Mouse (Mus musculus) brown adipose tissue, adult 24 weeks (tissue): ENCODE measurements at regions not wholly inside any gene's neighbourhood (a gene's known extent, or its start where the extent isn't known, plus 50 kb on each side); places are given as distances from the start of the nearest gene placed in this dataset.
A peak's percentile ranks its signal among the peaks of the same experiment; 100 is the strongest.

Experiments used
- H3K27ac ChIP-seq: fragments of 200-500 bp; replicated peaks from 2 replicates; pipeline ENCODE4 v1.5.1; 2012; ENCODE audit warnings: low read depth, mild to moderate bottlenecking, low read length
- H3K4me1 ChIP-seq: fragments of 200-500 bp; 2 replicates; pipeline ENCODE4 v1.6.1; 2012; ENCODE audit warnings: low read length, mixed read lengths; ENCODE audit not compliant: control insufficient read depth, insufficient read depth, insufficient read length
- H3K4me3 ChIP-seq: fragments of 200-500 bp; 2 replicates; pipeline ENCODE4 v1.5.1; 2012; ENCODE audit warnings: low read depth, mild to moderate bottlenecking, low read length, moderate library complexity; ENCODE audit not compliant: insufficient read depth

DNA sequence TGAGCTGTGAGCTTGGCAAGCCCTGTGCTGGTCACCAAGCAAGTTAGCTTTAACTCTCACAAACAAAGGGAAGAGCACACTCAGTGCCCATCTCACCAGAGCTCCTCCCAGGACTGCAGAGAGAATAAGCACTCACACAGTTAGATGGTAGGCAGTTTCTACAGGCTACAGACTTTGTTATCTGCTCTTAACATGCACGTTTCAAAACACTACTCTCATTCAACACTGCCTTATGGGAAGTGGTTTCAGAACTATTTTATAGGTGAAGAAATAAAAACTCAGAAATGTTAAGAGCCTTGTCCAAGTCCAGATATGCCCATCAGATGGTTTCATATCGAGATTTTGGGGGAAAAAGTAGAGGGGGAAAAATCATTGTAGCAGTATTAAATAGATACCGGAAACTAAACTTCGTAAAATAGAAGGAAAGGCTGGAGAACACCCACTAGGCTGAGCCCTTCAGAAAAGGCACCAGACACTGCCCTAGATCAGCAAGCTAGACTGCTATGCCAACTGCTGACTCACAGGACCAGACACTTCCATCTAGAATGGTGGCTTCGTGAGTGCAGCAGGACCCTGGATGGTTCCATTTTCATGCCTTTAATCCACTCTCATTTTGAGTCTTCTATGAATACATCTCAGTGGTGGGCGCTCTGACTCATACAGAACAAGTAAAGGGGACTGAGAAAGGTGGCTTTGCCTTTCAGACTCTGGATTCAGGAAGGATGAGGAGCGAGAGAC is 51.3 kb upstream of the Serbp1 start:
- no peak overlapping the region for H3K27ac ChIP-seq

DNA sequence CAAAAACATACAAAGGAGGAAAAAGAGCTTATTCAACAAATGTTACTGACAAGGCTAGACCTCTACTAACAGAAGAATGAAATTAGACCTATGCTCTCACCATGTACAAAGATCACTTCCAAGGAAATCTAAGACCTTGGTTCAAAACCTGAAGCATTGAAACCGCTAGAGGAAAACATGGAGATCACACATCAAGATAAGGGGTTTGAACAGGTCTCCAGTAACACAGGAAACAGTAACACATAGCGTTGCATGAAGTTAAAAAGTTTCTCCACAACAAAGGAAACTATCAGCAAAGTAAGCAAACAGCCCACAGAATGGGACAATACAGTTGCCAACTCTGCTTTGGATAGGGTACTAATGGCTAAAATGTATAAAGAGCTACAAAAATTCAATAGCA is 53.3 kb upstream of the Serbp1 start:
- Histone ChIP-seq H3K4me1 (no peaks in the 10 kb centered on the region), H3K27ac (no peak overlapping the region), H3K4me3 (no peak overlapping the region)

More for the DNA sequence above, 51.3 kb upstream of the Serbp1 start:
- no peaks in the 10 kb centered on the region for H3K4me1 ChIP-seq
- H3K4me3 ChIP-seq: no peak overlapping the region

DNA sequence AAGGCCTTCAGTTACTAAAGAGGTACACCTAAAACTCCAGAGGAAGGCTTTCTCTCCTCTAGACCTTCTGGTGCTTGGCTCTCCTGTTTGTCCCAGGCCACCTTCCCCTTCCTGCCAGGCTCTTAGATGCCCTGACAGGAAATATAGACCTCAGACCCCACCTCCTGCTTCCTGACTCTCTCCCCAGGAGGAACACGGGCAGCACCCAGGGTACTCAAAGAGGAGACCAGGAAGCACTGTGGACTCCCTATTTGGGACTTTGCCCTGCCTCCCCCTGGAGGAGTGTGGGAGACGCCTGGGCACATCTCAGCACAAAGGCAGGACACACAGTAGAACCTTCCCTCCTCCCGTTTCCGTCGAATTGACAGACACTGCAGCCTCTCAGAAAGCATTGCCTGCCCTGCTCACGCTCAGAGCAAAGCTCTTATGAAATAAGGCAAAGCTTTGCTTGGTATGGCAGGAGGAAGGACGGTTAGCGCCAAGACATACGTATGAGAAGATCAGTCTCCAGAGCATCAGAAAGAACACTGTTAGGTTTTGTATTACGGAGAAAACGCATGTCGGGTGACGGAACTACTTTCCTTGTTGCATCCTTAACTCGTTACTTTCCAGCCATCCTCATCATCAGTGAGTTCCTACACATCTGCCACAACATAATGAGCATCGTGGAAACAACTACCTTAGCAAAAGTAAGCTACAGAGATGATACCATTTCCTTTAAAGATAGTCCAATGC is 54.3 kb upstream of the Serbp1 start:
- H3K4me3 ChIP-seq: no peak overlapping the region
- no peaks in the 10 kb centered on the region for H3K4me1 ChIP-seq
- no peak overlapping the region for H3K27ac ChIP-seq

DNA sequence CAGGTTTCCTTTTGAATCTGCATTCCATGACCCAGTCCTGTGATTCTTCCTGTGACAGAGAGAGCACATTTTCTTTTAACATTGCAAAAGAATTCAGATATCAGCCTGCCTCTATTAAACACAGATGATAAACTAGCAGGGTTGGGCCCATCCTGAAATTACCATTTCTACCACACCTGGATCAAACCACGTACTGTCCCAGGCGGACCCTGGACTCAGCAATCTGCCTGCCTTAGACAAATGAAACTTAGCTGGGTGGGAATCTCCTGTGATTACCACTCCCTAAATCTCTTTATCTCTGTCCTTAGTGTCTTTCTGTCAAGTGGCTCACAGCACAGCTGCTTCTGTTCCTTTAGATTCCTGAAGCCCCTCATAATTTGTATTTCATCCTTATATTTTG is 55.5 kb upstream of the Serbp1 start:
- no peaks in the 10 kb centered on the region for H3K4me1 ChIP-seq
- no peak overlapping the region for H3K27ac ChIP-seq
- H3K4me3 ChIP-seq: no peak overlapping the region

DNA sequence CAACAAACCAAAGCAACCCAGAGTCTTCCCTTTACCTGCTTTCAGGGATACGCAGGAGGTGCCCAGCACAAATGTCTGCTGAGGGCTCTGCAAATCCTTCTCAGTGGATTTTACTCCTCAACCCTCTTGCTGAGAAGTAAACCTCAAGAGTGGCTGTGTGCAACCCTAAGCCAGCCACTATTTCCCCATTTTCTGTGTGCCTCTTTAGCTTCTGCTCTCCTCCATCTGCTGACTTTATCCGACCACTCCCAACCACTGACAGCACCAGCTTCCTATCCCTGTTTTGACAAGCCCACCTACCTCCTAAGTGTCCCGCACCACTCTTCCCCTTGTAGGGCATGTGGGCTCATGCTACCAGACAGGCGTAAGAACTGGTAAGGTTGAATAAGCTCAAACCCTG is 56.5 kb upstream of the Serbp1 start:
- no peak overlapping the region for H3K4me3 ChIP-seq
- no peak overlapping the region for H3K27ac ChIP-seq
- no peaks in the 10 kb centered on the region for H3K4me1 ChIP-seq

DNA sequence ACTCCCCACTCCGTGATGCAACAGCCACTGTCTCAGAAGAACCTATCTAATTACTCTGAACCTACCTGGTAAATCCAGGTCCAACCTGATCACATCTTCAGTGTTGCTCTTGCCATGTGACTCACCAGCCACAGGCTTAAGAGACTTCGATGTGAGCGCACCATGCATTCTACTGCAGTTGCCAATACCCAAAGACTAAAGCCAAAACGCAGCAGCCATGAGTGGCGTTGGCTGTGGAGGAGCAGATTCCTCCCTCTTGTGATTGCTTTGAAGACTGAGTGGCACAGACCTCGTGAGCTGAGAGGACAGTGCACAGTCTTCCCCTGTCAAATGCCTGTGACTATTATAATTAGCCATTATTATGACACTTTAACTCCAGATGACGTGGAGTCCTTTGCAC is 58.6 kb upstream of the Serbp1 start:
- no peak overlapping the region for H3K27ac ChIP-seq
- H3K4me3 ChIP-seq: no peak overlapping the region
- no peaks in the 10 kb centered on the region for H3K4me1 ChIP-seq

DNA sequence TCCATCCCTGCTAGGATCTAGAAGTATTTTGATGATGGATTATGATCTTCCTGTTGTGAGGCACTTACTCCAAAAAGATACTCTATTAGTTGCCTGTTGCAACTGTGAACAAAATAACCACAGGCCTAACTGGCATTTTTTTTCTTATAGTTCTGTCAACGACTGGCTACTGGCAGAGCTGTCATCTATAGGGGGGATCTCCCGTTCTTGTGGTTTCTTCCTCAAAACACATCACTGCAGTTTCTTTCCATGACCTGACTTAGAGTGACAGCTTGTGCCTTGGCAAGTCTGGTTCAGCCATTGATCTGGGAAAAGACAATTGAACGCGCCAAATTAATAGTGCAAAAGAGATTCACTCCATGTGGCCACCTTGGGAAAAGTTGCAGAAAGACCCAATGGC is 59.4 kb upstream of the Serbp1 start:
- Histone ChIP-seq H3K4me1 (no peaks in the 10 kb centered on the region), H3K4me3 (no peak overlapping the region), H3K27ac (no peak overlapping the region)

DNA sequence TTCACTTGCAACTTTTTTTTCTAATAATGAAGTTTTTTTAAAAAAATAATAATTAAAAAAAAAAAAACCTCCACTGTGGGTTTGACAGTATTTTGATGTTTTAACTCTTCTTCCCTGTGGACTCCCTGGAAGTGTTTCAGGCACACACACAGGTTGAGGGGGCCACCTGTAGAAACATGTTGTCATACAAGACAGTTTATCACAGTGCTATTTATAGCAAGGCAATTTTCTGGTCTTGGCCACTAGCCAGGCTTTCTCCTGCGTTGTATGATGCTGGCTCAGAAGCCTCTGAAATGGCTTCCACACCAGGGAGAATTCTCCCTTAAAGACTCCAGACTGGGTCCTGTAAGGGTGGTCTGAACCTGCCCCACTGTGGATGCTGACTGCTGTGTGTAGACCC is 59.9 kb upstream of the Serbp1 start:
- no peak overlapping the region for H3K4me3 ChIP-seq
- no peak overlapping the region for H3K27ac ChIP-seq
- no peaks in the 10 kb centered on the region for H3K4me1 ChIP-seq

DNA sequence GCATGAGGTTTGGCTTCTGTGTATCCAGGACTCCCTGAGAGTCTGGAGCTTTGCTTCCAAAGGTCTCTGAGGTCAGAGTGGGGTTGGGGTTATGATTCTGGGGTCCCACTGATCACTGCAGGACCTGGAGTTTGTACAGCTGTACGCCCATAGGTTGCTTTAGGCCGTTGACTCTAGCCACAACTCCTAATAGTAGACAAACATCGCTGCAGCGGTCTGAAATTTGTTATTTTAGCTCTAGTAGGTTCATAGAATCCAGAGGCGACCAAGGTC is 67.4 kb upstream of the Serbp1 start:
- no peak overlapping the region for H3K4me3 ChIP-seq
- no peak overlapping the region for H3K27ac ChIP-seq
- peaks cover 3% of the 10 kb centered on the region; the same call in 1 of the 2 replicates for H3K4me1 ChIP-seq

DNA sequence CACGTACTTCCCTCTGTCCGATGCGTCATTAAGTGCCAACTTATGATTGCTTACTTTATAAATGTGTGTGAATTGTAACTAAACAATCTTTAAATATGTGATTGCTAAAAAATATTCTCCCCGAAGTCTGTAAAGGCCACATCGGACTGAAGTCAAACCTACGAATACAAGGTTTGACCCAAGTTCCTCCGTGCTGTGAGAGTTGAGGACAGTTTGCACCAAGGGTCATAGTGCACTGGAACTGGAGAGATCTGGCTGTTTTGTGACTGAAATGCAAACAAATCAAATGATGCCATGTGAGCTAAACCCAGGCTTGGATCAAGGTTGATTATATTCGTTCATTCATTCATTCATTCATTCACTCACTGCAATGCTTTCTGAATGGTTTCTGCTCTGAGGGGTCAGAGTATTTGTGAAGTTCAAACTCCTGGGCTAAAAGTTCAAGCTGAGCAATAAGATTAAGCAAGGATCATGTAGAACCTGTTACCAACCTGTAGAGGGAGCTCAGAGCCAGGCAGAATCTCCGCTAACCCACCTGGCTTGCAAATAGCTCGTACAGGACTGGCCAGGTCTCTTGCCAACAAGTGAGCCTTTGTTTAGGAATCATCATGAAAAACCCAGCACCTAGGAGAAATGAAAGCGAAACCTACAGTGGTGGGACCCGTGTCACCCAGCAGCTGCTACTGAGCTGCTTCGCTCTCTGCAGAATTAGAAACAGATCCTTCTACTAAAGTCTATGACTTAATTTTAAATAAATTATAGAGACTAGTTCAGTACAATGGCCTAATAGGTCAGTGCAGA is 67.9 kb upstream of the Serbp1 start:
- H3K4me1 ChIP-seq: peaks cover 3% of the 10 kb centered on the region; the same call in 1 of the 2 replicates
- no peak overlapping the region for H3K27ac ChIP-seq
- peak overlapping the region; percentile 39 for H3K4me3 ChIP-seq

DNA sequence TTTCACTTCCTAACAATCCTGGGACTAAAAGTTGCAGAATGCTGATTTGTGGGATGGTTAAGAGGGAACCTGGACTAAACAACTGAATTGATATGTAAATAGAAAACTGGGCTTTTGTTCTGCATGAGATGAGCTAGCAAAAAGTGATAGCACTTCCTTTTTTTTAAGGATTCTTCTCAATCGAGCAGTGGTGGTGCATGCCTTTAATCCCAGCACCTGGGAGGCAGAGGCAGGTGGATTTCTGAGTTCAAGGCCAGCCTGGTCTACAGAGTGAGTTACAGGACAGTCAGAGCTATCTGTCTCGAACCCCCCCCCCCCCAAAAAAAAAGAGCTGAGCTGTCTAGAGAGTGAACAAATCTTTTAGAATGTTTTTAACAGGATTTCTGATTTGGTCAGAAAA is 69.2 kb upstream of the Serbp1 start:
- Histone ChIP-seq H3K27ac (no peak overlapping the region), H3K4me3 (peak overlapping the region; percentile 71), H3K4me1 (peaks cover 3% of the 10 kb centered on the region; the same call in 1 of the 2 replicates)

DNA sequence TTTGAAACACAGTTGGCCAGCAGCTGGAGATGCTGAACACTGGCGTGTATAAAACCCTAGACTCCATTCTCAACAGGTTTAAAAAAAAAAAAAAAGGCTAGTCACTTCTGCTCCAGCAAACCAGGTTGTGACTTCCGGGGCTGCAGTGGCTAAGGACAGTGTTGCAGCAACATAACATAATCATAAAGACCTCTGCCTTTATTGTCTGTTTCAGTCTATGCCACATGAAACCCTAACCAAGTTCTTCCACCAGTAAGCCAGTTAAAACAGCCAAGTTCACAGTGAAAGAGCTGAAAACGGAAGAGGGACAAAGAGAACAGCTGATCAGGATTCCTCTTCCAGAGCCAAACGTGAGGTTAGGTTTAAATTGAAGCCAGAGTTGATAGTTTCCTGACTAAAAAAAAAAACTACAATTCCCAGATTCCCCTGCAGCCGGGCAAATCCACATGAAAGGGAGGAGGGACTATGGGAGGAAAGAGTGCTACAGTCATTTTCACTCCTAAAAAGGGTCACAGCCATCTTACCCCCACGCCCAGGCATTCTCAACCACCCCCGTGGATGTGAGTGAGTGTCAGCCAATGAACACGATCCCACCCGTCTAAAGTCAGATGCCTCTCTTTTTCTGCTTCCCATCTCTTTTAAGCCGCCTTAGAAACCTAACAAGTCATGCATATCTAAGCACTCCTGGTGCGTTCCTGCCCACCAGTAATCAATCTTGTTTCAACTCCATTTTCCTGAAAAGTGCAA is 69.8 kb upstream of the Serbp1 start:
- 0 out of 2 replicates have a peak overlapping the region, but pooled peaks have one; percentile 24 for H3K27ac ChIP-seq
- H3K4me3 ChIP-seq: peak overlapping the region; percentile 71
- peaks cover 3% of the 10 kb centered on the region; the same call in 1 of the 2 replicates for H3K4me1 ChIP-seq

DNA sequence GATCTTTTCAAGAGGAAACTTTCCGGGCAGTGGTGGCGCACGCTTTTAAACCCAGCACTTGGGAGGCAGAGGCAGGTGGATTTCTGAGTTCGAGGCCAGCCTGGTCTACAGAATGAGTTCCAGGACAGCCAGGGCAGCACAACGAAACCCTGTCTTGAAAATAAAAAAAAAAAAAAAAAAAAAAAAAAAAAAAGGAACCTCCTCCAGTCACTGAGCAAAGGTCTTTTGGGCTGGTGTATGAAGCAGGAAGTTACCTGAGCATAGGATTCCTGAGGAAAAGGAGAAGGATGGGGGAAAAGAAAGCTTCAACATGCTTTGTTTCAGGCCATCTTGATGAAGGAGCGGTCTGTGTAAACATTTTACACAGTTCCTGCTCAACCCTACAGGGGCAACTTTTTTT is 72.9 kb upstream of the Serbp1 start:
- Histone ChIP-seq H3K27ac (no peak overlapping the region), H3K4me3 (no peak overlapping the region), H3K4me1 (peaks cover 3% of the 10 kb centered on the region; the same call in 1 of the 2 replicates)

DNA sequence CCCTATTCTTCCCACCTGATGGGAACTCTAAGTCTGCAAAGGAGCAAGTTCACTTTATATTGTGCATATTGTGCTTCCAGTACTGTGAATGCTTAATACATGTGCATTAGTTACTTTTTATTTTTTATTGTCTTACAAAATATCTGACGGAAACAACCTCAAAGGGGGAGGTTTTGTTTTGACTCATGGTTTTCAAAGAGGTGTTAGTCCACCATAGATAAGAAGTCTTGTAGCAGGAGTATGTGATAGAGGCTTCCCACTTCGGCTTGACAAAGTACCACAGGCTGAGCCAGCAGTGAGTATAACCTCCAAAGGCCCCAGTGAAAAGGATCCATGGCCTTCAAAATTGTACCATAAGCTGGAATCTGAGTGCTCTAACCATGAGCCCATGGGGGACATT is 74.0 kb upstream of the Serbp1 start:
- H3K4me1 ChIP-seq: peaks cover 3% of the 10 kb centered on the region; the same call in 1 of the 2 replicates
- no peak overlapping the region for H3K4me3 ChIP-seq
- H3K27ac ChIP-seq: no peak overlapping the region

DNA sequence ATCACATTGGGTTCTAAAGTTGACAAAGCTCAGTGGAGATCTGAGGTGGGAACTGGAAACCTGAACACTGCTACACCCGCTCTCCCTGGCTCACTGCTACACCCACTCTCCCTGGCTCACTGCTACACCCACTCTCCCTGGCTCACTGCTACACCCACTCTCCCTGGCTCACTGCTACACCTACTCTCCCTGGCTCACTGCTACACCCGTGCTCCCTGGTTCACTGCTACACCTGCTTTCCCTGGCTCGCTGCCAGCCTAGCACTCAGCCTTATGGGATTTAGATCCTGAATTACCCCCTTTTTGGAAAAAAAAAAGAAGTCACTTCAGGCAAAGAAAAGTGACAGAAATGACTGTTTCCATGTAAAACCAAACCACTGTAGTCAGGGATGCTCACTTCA is 75.2 kb upstream of the Serbp1 start:
- no peaks in the 10 kb centered on the region for H3K4me1 ChIP-seq

More for the DNA sequence above, 75.2 kb upstream of the Serbp1 start:
- no peak overlapping the region for H3K4me3 ChIP-seq
- no peak overlapping the region for H3K27ac ChIP-seq
